Mouse (Mus musculus) midbrain, embryonic 12.5 days (tissue): Measurements from ENCODE around the gene Uqcrq. TPM values are rescaled to one million over a fixed set of nuclear protein-coding genes. Genes with fewer than 3 reads are reported as not detected.
"Not testable (repeated sequence)": the region's sequence is repeated elsewhere in the genome, so short reads cannot be mapped to it uniquely, and the experiment has no call there.

Source experiments
- ATAC-seq: fragments of 200-750 bp; cut with Nextera tagmentation; 2 replicates; pipeline ENCODE4 v1.8.0; 2017; ENCODE audit warnings: low read depth, moderate TSS enrichment, moderate library complexity; ENCODE audit not compliant: low FRiP score
- H3K27ac ChIP-seq: fragments of 300-500 bp; sonication (generic); replicated peaks from 2 replicates; pipeline ENCODE4 v1.5.1; 2016; ENCODE audit warnings: mild to moderate bottlenecking
- H3K27me3 ChIP-seq: fragments of 300-500 bp; sonication (generic); 2 replicates; pipeline ENCODE4 v1.6.1; 2016; ENCODE audit warnings: mild to moderate bottlenecking
- H3K36me3 ChIP-seq: fragments of 300-500 bp; sonication (generic); 2 replicates; pipeline ENCODE4 v1.6.1; 2016
- H3K4me1 ChIP-seq: fragments of 300-500 bp; sonication (generic); 2 replicates; pipeline ENCODE4 v1.6.1; 2016
- H3K4me2 ChIP-seq: fragments of 300-500 bp; sonication (generic); replicated peaks from 2 replicates; pipeline ENCODE4 v1.6.1; 2016; ENCODE audit warnings: mild to moderate bottlenecking, moderate library complexity
- H3K4me3 ChIP-seq: fragments of 300-500 bp; sonication (generic); 2 replicates; pipeline ENCODE4 v1.5.1; 2016; ENCODE audit warnings: mild to moderate bottlenecking
- H3K9ac ChIP-seq: fragments of 300-500 bp; sonication (generic); replicated peaks from 2 replicates; pipeline ENCODE4 v1.6.1; 2016; ENCODE audit warnings: mild to moderate bottlenecking, moderate library complexity
- H3K9me3 ChIP-seq: fragments of 300-500 bp; sonication (generic); 2 replicates; pipeline ENCODE4 v1.6.1; 2016; ENCODE audit warnings: mild to moderate bottlenecking
- WGBS: fragments of 180-500 bp; shearing (Covaris S2); methylation state at CpG from one replicate; pipeline ENCODE4 v1.1.7; 2016; 5-methylcytosine and 5-hydroxymethylcytosine counted together
- polyA plus RNA-seq: library from polyadenylated mRNA; unstranded; fragments of >200 nt; fragmentation: Nextera tagmentation; extraction: Ambion mirVana; gene quantifications from 2 replicates; pipeline ENCODE4 v1.2.1, GENCODE M21; 2016

Uqcrq gene
- polyA plus RNA-seq, 1 experiment from 2014 or later: 574 TPM

DNA sequence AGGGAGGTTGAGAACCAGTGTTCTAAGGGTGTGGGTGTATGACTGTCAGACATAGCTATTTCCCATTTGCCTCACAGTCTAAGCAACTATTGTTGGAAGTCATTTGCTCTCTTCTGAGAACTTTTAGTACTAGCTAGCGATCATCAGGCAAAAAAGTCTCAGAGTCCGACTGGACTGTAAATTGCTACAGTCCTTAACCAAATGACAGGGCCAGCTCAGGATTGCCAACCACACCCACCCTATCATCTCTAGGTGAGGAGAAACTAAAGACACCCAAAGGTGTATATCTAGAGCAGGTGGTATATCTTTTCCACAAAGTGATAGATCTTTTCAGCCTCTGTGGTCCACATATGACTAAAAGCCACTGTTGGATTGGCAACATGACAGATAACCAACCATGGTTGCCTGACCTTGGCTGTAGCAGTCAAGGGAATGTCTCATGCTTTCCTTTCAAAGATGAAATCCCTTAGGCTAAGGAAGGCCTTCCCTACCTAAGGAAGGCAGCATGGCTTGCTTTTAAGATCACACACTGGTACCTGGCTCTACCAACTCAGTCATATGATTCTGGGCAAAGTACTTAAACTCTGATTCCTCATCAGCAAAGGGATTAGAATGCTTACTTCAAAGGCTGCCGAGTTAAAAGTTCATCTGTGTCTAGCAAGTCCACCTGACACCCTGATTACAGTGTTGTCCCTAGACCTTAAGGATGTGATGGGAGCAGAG is 2.5 kb downstream of the Uqcrq start:
- no peak overlapping the region for H3K4me2 ChIP-seq
- 94% methylated on average over 3 of the region's 3 CpGs for WGBS
- peaks cover 15% of the 10 kb centered on the region for H3K4me1 ChIP-seq
- no peaks in the 10 kb centered on the region for H3K9me3 ChIP-seq
- ATAC-seq: no peak
- peaks cover 10% of the 10 kb centered on the region for H3K36me3 ChIP-seq
- H3K4me3 ChIP-seq: no peak overlapping the region
- no peaks in the 10 kb centered on the region for H3K27me3 ChIP-seq
- H3K27ac ChIP-seq: no peak overlapping the region
- no peak overlapping the region for H3K9ac ChIP-seq

DNA sequence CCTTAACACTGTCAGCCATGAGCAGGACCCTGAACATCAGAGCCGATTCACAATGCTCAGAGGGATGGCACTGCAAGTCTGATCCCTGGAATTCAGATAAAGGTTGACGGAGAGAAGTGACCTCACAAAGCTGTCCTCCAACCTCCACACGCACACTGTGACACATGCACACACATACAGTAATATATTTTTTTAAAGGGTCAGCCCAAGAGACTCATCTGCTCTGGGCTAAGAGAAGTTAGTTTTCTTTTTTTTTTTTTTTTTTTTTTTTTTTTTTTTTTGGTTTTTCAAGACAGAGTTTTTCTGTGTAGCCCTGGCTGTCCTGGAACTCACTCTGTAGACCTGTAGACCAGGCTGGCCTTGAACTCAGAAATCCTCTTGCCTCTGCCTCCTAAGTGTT is 3.7 kb downstream of the Uqcrq start:
- Histone ChIP-seq H3K36me3 (peaks cover 10% of the 10 kb centered on the region), H3K4me1 (peaks cover 15% of the 10 kb centered on the region)
- not testable (repeated sequence) for H3K4me2 ChIP-seq, H3K27ac ChIP-seq, H3K9ac ChIP-seq, H3K9me3 ChIP-seq, ATAC-seq, H3K4me3 ChIP-seq, H3K27me3 ChIP-seq
- 87% methylated on average over 3 of the region's 3 CpGs for WGBS

- Histone ChIP-seq H3K4me2 (no peak overlapping the region), H3K4me3 (no peak overlapping the region), H3K27me3 (no peaks in the 10 kb centered on the region), H3K36me3 (peaks cover 14% of the 10 kb centered on the region), H3K9ac (no peak overlapping the region), H3K27ac (no peak overlapping the region), H3K4me1 (peaks cover 10% of the 10 kb centered on the region), H3K9me3 (no peaks in the 10 kb centered on the region)
- no peak for ATAC-seq
- WGBS: 87% methylated on average over 6 of the region's 6 CpGs
Measured at GRCm38 (mm10) chr11:53425711-53426255, 4.8 kb downstream of the Uqcrq start.

DNA sequence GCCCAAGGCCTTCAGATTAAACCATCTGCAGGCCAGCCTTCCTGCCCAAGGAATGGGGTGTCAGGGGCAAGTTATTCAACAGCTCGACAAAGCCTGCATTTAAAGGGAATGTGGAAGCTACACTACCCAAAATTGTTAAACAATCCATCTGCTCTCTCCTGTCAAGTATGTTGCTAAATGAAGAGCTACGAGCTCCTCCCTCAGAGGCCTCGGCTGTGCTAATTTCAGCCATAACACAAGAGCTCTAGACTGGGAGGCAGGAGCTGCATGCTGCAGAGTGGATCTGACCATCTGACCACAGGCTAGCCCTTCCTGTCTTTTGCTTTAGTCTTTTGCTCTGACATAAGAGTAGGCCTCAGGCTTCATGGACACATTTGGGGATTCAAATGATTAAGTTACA is 5.4 kb downstream of the Uqcrq start:
- WGBS: 79% methylated on average over 3 of the region's 3 CpGs
- no peak for ATAC-seq
- no peak overlapping the region for H3K4me3 ChIP-seq
- no peak overlapping the region for H3K27ac ChIP-seq
- no peak overlapping the region for H3K4me2 ChIP-seq
- H3K9me3 ChIP-seq: no peaks in the 10 kb centered on the region
- H3K36me3 ChIP-seq: peaks cover 17% of the 10 kb centered on the region
- H3K4me1 ChIP-seq: peaks cover 9% of the 10 kb centered on the region
- no peaks in the 10 kb centered on the region for H3K27me3 ChIP-seq
- no peak overlapping the region for H3K9ac ChIP-seq

- ATAC-seq: no peak
- no peak overlapping the region for H3K4me2 ChIP-seq
- no peak overlapping the region; the same call in 1 of the 2 replicates for H3K27ac ChIP-seq
- H3K4me3 ChIP-seq: no peak overlapping the region
- H3K9ac ChIP-seq: no peak overlapping the region
- H3K9me3 ChIP-seq: no peaks in the 10 kb centered on the region
- peaks cover 5% of the 10 kb centered on the region for H3K4me1 ChIP-seq
- WGBS: 77% methylated on average over 2 of the region's 2 CpGs
- no peaks in the 10 kb centered on the region for H3K27me3 ChIP-seq
- peaks cover 22% of the 10 kb centered on the region for H3K36me3 ChIP-seq
Measured at GRCm38 (mm10) chr11:53424826-53425225, 5.8 kb downstream of the Uqcrq start.

- H3K4me3 ChIP-seq: no peak within 1 kb of the TSS
Measured at GRCm38 (mm10) chr11:53423036-53423435, 7.6 kb downstream of the Uqcrq start, which contains the start of gene Leap2. Leap2 (minus strand) TSS chr11:53423170.

GRCm38 (mm10) chr11:53418048-53418447 is 12.6 kb downstream of the Uqcrq start:
- H3K9me3 ChIP-seq: no peaks in the 10 kb centered on the region
- no peaks in the 10 kb centered on the region for H3K27me3 ChIP-seq
- peaks cover 73% of the 10 kb centered on the region for H3K36me3 ChIP-seq
- H3K4me2 ChIP-seq: no peak overlapping the region
- no peak overlapping the region for H3K9ac ChIP-seq
- no peak overlapping the region for H3K27ac ChIP-seq
- no peaks in the 10 kb centered on the region for H3K4me1 ChIP-seq
- ATAC-seq: no peak
- no peak overlapping the region for H3K4me3 ChIP-seq

More at GRCm38 (mm10) chr11:53423036-53423435, 7.6 kb downstream of the Uqcrq start, which contains the start of gene Leap2:
- WGBS: 91% methylated on average over 4 of the region's 4 CpGs
- no peak for ATAC-seq
- no peaks in the 10 kb centered on the region for H3K4me1 ChIP-seq
- H3K27ac ChIP-seq: no peak within 1 kb of the TSS
- no peaks in the 10 kb centered on the region for H3K9me3 ChIP-seq
- peaks cover 28% of the 10 kb centered on the region for H3K36me3 ChIP-seq
- H3K27me3 ChIP-seq: no peaks in the 10 kb centered on the region
- H3K9ac ChIP-seq: no peak within 1 kb of the TSS
- H3K4me2 ChIP-seq: no peak within 1 kb of the TSS

DNA sequence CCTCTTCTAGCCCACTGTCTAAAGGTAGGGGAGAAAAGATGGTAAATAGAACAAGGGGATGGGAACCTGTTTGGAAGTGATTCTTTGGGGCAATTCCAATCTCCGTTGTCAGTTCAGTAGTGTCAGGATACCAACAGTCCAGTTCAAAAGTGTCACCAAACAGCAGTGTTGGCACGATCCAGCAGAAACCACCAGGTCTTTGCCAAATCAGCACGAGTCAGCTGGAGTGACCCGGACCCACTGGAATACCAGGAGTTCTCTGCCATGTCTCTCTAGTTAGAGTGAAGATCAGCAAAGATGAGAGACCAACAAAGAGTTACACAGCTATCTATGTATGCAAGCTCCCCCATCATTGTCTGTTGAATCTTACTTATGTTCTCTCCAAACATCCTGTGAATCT is 16.8 kb downstream of the Uqcrq start:
- H3K4me2 ChIP-seq: no peak overlapping the region
- WGBS: 98% methylated on average over 4 of the region's 4 CpGs
- peaks cover 94% of the 10 kb centered on the region for H3K36me3 ChIP-seq
- no peak for ATAC-seq
- H3K9me3 ChIP-seq: no peaks in the 10 kb centered on the region
- H3K27me3 ChIP-seq: no peaks in the 10 kb centered on the region
- no peak overlapping the region for H3K9ac ChIP-seq
- no peaks in the 10 kb centered on the region for H3K4me1 ChIP-seq
- no peak overlapping the region for H3K27ac ChIP-seq
- H3K4me3 ChIP-seq: no peak overlapping the region

- Histone ChIP-seq H3K27me3 (no peaks in the 10 kb centered on the region), H3K4me3 (no peak overlapping the region), H3K4me1 (no peaks in the 10 kb centered on the region), H3K27ac (no peak overlapping the region), H3K4me2 (no peak overlapping the region), H3K9me3 (no peaks in the 10 kb centered on the region), H3K9ac (no peak overlapping the region), H3K36me3 (peaks cover 90% of the 10 kb centered on the region)
- no peak for ATAC-seq
Measured at GRCm38 (mm10) chr11:53411738-53412137, 18.9 kb downstream of the Uqcrq start.

GRCm38 (mm10) chr11:53403638-53404037 is 27.0 kb downstream of the Uqcrq start:
- no peak overlapping the region for H3K4me2 ChIP-seq
- 89% methylated on average over 1 of the region's 1 CpGs for WGBS

DNA sequence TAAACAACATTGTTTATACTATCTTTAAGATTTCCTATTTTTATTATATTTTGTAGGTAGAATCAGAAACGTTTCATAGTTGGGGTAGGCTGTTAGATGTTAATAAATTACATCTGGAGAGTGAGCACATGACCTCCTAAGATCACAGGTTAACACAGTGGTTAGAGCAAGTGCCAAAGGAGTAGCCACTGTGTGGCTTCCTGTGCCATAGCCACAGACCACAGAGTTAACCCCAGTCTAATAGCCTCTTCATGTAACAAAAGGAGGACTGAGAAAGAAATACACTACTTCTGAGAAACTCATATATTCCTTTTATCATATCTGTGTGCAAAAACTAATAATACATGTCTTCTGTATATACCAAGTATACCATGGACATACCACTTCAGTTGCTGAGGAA is 36.8 kb downstream of the Uqcrq start:
- H3K4me1 ChIP-seq: no peaks in the 10 kb centered on the region
- H3K9ac ChIP-seq: no peak overlapping the region
- peaks cover 65% of the 10 kb centered on the region for H3K36me3 ChIP-seq
- H3K9me3 ChIP-seq: no peaks in the 10 kb centered on the region
- H3K4me3 ChIP-seq: no peak overlapping the region
- no peaks in the 10 kb centered on the region for H3K27me3 ChIP-seq
- no peak overlapping the region for H3K4me2 ChIP-seq
- no peak overlapping the region for H3K27ac ChIP-seq
- 90% methylated on average over 1 of the region's 1 CpGs for WGBS
- ATAC-seq: no peak

More at GRCm38 (mm10) chr11:53403638-53404037, 27.0 kb downstream of the Uqcrq start:
- H3K4me3 ChIP-seq: no peak overlapping the region
- H3K9ac ChIP-seq: no peak overlapping the region
- H3K27ac ChIP-seq: no peak overlapping the region
- no peaks in the 10 kb centered on the region for H3K27me3 ChIP-seq
- no peaks in the 10 kb centered on the region for H3K4me1 ChIP-seq
- no peak for ATAC-seq
- peaks cover 86% of the 10 kb centered on the region for H3K36me3 ChIP-seq
- H3K9me3 ChIP-seq: no peaks in the 10 kb centered on the region

GRCm38 (mm10) chr11:53383758-53384428 is 46.7 kb downstream of the Uqcrq start:
- Histone ChIP-seq H3K4me3 (no peak overlapping the region), H3K9ac (no peak overlapping the region), H3K9me3 (no peaks in the 10 kb centered on the region), H3K27ac (no peak overlapping the region), H3K36me3 (peaks cover 36% of the 10 kb centered on the region), H3K4me2 (no peak overlapping the region), H3K27me3 (no peaks in the 10 kb centered on the region), H3K4me1 (no peaks in the 10 kb centered on the region)
- ATAC-seq: no peak
- WGBS: 97% methylated on average over 2 of the region's 2 CpGs
